Mouse (Mus musculus): ENCODE measurements around the gene Epor. TPM values are rescaled to one million over a fixed set of nuclear protein-coding genes. Genes with fewer than 3 reads are reported as not detected.

Epor gene
- polyA plus RNA-seq (2012; fragmentation: generic; extraction: Trizol) = under 1 TPM; 0.04 to 0.52 TPM

GRCm38 (mm10) chr9:21963417-21963816 lies at the start of gene Epor:
Gene Epor, minus strand, starts transcription at chr9:21963506.

GRCm38 (mm10) chr9:22002194-22003162 lies 39.2 kb upstream of the Epor start, which contains the start of the genes Ccdc151 and Prkcsh:
Gene Ccdc151, minus strand, starts transcription at chr9:22002634.
Gene Prkcsh, plus strand, starts transcription at chr9:22002806.

GRCm38 (mm10) chr9:21989230-21990110 lies 26.2 kb upstream of the Epor start, which contains the start of gene Rgl3:
Gene Rgl3, minus strand, starts transcription at chr9:21989446.

GRCm38 (mm10) chr9:21955570-21956281 lies 7.6 kb downstream of the Epor start, which contains the start of gene Swsap1:
Gene Swsap1, plus strand, starts transcription at chr9:21955755.

GRCm38 (mm10) chr9:21936692-21937570 lies 26.4 kb downstream of the Epor start, which contains the start of gene Plppr2:
Gene Plppr2, plus strand, starts transcription at chr9:21937033.

GRCm38 (mm10) chr9:21927208-21927753 lies 36.0 kb downstream of the Epor start, which contains the start of the genes Ccdc159 and Tmem205:
Gene Ccdc159, plus strand, starts transcription at chr9:21927471.
Gene Tmem205, minus strand, starts transcription at chr9:21927556.

GRCm38 (mm10) chr9:21918035-21918592 lies 45.2 kb downstream of the Epor start, which contains the start of gene Rab3d:
Gene Rab3d, minus strand, starts transcription at chr9:21918192.

Other genes starting within 250 kb of the Epor start
- 10 to 100 TPM; 24.4 to 32.6 TPM for gene Ldlr, start 240.0 kb downstream of the Epor start, polyA plus RNA-seq (2012; fragmentation: generic; extraction: Trizol)
- 10 to 100 TPM; 66.5 to 79.4 TPM for gene Spc24, start 203.2 kb downstream of the Epor start, polyA plus RNA-seq (2012; fragmentation: generic; extraction: Trizol)
- 10 to 100 TPM; 13.4 to 57.5 TPM for gene Kank2, start 164.8 kb downstream of the Epor start, polyA plus RNA-seq (2012; fragmentation: generic; extraction: Trizol)
- gene Angptl8, start 128.0 kb downstream of the Epor start, polyA plus RNA-seq (2012; fragmentation: generic; extraction: Trizol) = not detected
- 10 to 100 TPM in 1 of 2 experiments, 1 to 10 TPM in 1; 2.3 to 10.7 TPM for gene Dock6, start 110.9 kb downstream of the Epor start, polyA plus RNA-seq (2012; fragmentation: generic; extraction: Trizol)
- gene Rab3d, start 45.3 kb downstream of the Epor start, polyA plus RNA-seq (2012; fragmentation: generic; extraction: Trizol) = 10 to 100 TPM in 1 of 2 experiments, 1 to 10 TPM in 1; 2.4 to 10.6 TPM
- gene Ccdc159, start 36.0 kb downstream of the Epor start, polyA plus RNA-seq (2012; fragmentation: generic; extraction: Trizol) = 1 to 10 TPM; 2.1 to 6.2 TPM
- 100 to 1,000 TPM in 1 of 2 experiments, 10 to 100 TPM in 1; 68.4 to 138 TPM for gene Tmem205, start 36.0 kb downstream of the Epor start, polyA plus RNA-seq (2012; fragmentation: generic; extraction: Trizol)
- 10 to 100 TPM; 10.1 to 21.5 TPM for gene Plppr2, start 26.5 kb downstream of the Epor start, polyA plus RNA-seq (2012; fragmentation: generic; extraction: Trizol)
- 1 to 10 TPM; 6.5 to 8.7 TPM for gene Swsap1, start 7.8 kb downstream of the Epor start, polyA plus RNA-seq (2012; fragmentation: generic; extraction: Trizol)
- gene Rgl3, start 25.9 kb upstream of the Epor start, polyA plus RNA-seq (2012; fragmentation: generic; extraction: Trizol) = 10 to 100 TPM in 1 of 2 experiments, 1 to 10 TPM in 1; 4.1 to 10.4 TPM
- 1 to 10 TPM in 1 of 2 experiments, under 1 TPM in 1; 0.64 to 1.9 TPM for gene Ccdc151, start 39.1 kb upstream of the Epor start, polyA plus RNA-seq (2012; fragmentation: generic; extraction: Trizol)
- 100 to 1,000 TPM; 110 to 200 TPM for gene Prkcsh, start 39.3 kb upstream of the Epor start, polyA plus RNA-seq (2012; fragmentation: generic; extraction: Trizol)
- gene Elavl3, start 88.5 kb upstream of the Epor start, polyA plus RNA-seq (2012; fragmentation: generic; extraction: Trizol) = under 1 TPM in 1 of 2 experiments, not detected in 1; 0.05 TPM
- not detected for gene Gm49318, start 107.8 kb upstream of the Epor start, polyA plus RNA-seq (2012; fragmentation: generic; extraction: Trizol)
- 10 to 100 TPM in 1 of 2 experiments, 1 to 10 TPM in 1; 4.2 to 10.3 TPM for gene Zfp653, start 107.9 kb upstream of the Epor start, polyA plus RNA-seq (2012; fragmentation: generic; extraction: Trizol)
- gene Ecsit, start 121.9 kb upstream of the Epor start, polyA plus RNA-seq (2012; fragmentation: generic; extraction: Trizol) = 10 to 100 TPM; 15.6 to 33.1 TPM
- under 1 TPM; 0.05 to 0.18 TPM for gene Cnn1, start 135.7 kb upstream of the Epor start, polyA plus RNA-seq (2012; fragmentation: generic; extraction: Trizol)
- 100 to 1,000 TPM; 183 to 259 TPM for gene Elof1, start 153.7 kb upstream of the Epor start, polyA plus RNA-seq (2012; fragmentation: generic; extraction: Trizol)
- not detected for gene Acp5, start 172.2 kb upstream of the Epor start, polyA plus RNA-seq (2012; fragmentation: generic; extraction: Trizol)
- 10 to 100 TPM; 51.2 to 91.4 TPM for gene Pigyl, start 193.3 kb upstream of the Epor start, polyA plus RNA-seq (2012; fragmentation: generic; extraction: Trizol)
- not detected for gene Zfp872, start 224.6 kb upstream of the Epor start, polyA plus RNA-seq (2012; fragmentation: generic; extraction: Trizol)